Mouse (Mus musculus): ENCODE data around the gene Cs.

Cs gene

DNA sequence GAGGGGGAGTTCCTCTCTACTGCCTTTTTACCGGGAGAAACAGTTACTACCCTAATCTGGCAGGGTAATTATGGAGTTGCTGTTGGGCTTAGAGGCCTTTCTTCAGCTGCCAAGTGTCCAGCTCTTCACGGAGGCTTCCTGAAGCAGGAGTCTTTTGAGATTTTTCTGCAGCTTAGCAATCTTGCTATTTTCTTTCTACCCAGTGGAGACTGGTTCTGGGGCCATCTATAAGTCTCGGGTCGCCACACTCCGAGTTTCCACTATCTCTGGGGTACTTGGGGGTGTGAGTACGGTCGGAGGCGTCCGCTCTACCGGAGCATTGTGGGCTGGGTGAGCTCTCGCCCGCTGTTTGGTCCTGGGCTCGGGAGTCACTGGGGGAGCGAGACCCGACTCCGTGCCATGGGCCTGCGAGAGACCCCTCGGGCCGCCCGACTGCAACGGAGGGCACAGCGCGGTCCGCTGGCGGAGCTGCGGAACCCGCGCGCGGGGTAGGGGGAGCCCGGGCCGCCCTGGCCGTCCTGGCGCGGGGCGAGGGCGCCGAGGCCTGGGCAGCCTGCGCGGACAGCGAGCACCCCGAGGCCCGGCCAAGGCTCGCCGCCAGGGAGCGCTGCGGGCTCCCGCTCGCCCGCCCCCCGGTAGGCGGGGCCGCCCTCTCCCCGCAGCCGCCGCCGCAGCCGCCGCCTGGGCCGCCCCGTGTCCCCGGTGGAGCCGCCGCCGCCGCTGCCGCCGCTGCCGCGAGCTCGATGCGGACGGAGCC, 39.1 kb downstream of the Cs start, which contains the start of gene Ankrd52:
Gene Ankrd52 (plus strand): TSS at position 661 of the 757 bp plus-strand sequence.
- peak; percentile 89 for DNase-seq (ENCODE audit: low read depth)

DNA sequence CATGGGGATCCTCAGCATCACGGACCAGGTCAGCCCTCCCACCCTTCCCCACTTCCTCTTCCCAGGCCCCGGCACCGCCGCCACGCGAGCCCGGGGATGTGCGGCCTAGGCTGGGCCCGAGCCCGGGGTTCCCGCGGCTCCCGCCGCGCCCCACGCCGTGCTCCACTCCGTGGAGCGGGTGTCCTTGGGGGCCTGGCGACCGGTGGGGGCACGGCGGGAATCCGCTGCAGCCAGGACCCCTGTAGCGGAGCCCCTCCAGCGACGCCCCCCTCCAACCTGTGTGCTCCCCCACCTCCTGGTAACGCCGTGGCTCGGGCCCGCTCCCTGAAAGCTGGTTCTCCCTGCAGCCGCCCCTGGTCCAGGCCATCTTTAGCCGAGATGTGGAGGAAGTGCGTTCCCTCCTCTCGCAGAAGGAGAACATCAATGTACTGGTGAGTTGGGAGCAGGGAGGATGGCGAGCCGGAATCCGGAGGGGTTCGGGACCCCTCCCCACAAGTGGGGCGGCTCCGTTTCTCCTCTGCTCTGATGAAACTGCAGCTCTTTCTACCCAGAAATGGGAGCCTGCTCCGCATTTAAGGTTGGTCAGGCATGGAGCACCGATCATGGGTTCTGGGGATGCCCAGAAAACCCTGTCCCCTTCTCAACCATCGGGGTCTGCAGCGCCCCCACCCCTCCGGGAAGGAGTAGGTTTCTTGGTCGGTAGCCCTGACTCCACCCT, 39.8 kb downstream of the Cs start:
- no peak for DNase-seq (ENCODE audit: low read depth)

- DNase-seq (ENCODE audit: low read depth): no peak
Observed at GRCm38 (mm10) chr10:128377940-128378448, 40.5 kb downstream of the Cs start.

DNA sequence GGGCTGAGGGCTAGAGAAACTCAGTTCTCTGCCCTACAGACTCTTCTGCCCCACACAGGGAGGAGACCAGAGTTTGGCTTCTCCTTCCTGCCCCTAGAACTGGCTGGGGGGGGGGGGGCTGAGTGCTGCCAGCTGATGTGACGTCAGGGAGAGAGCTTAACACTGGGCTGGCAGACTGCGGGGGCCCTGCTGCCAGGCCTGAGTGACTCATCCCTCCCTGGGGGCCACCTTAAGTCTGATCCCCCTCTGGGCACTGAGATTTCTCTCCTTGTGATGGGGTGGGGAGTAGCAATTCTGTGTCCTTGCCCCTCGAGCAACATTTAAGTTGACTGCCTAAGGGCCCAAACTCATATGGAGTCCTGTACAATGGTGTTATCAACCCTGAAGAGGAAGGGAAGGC, 40.9 kb downstream of the Cs start:
- no peak for DNase-seq (ENCODE audit: low read depth)

- no peak for DNase-seq (ENCODE audit: low read depth)
Observed at GRCm38 (mm10) chr10:128379260-128379659, 41.7 kb downstream of the Cs start.

DNA sequence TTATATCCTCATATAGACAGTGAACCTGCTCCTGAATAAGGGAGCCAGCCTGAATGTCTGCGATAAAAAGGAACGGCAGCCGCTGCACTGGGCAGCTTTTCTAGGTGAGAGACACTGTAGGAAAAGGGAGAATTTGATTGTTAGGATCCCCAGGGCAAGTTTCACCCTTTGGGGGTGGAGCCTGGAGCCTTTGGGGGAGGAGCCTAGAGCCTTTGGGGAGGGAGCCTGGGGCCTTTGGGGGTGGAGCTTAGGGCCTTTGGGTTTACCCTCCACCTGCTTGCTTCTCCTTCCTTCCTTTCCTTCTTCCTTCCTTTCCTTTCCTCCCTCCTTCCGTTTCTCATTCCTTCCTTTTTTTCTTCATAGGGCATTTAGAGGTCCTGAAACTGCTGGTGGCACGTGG, 43.0 kb downstream of the Cs start:
- peak; percentile 72 for DNase-seq (ENCODE audit: low read depth)

DNA sequence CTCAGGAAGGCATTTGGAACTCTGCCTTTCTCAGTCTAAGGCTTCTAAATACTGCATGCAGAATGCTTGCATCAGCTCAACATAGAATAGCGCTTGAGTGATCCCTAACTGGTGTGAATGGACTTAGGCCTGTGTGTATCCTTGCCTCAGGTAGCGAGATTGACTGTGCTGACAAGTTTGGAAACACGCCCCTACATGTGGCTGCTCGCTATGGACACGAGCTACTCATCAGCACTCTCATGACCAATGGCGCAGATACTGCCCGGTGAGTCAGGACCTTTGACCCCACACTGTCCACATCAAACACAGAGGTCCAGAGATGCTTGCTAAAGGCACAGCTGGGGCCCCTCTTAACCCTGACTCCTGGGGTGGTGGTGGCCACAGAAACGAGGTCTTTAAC, 44.9 kb downstream of the Cs start:
- no peak for DNase-seq (ENCODE audit: low read depth)

GRCm38 (mm10) chr10:128385902-128386301, 48.4 kb downstream of the Cs start:
- DNase-seq (ENCODE audit: low read depth): no peak

- DNase-seq (ENCODE audit: low read depth): no peak
Observed at GRCm38 (mm10) chr10:128388941-128389340, 51.4 kb downstream of the Cs start.

- no peak for DNase-seq (ENCODE audit: low read depth)
Observed at GRCm38 (mm10) chr10:128389570-128389969, 52.0 kb downstream of the Cs start.

- no peak for DNase-seq (ENCODE audit: low read depth)
Observed at GRCm38 (mm10) chr10:128390366-128390765, 52.8 kb downstream of the Cs start.

GRCm38 (mm10) chr10:128391850-128392249, 54.3 kb downstream of the Cs start:
- DNase-seq (ENCODE audit: low read depth): no peak

- DNase-seq (ENCODE audit: low read depth): no peak
Observed at GRCm38 (mm10) chr10:128396017-128396673, 58.6 kb downstream of the Cs start.

- DNase-seq (ENCODE audit: low read depth): no peak
Observed at GRCm38 (mm10) chr10:128396716-128397264, 59.3 kb downstream of the Cs start.

- no peak for DNase-seq (ENCODE audit: low read depth)
Observed at GRCm38 (mm10) chr10:128397466-128397865, 59.9 kb downstream of the Cs start.

GRCm38 (mm10) chr10:128400338-128400737, 62.8 kb downstream of the Cs start:
- DNase-seq (ENCODE audit: low read depth): no peak

DNA sequence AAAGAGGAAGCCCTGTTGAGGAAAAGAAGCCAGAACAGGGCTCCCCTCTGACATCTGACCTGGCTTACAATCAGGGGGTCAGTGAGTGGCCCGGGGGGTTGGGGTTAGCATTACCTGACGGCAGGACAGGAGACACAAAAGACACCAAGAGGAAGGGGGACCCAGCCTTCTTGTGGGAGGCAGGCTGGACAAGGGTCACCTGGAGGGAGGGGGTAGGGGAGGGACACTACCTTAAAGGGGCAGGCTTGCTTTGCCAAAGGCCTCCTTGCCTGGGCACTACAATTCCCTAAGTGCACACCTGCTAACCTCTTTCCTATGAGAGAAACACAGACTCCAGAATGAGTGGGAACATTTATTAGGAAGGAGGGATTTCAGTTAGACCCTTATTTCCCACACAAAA, 63.5 kb downstream of the Cs start, which contains the start of gene Slc39a5:
Gene Slc39a5 (minus strand): TSS at position 174 of the 400 bp plus-strand sequence.
- no peak for DNase-seq (ENCODE audit: low read depth)

DNA sequence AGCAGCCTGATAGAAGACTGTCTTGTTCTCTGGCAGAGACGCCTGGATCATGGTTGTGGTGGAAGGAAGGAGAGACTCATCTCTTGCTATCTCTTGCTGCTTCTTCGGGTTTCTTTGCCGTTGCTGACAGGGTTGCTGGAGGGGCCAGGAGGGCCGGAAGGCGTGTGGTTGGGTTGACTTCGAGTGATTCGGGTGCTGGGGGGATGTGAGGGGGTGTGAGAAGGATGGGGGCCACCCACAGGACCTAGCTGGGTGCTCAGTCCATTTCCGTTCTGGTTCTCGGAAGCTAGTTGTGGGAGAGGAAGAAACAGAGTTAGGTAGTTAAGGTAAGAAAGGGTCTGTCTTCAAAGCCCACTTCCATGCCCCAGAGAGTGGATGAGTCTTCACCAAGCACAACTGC, 64.1 kb downstream of the Cs start:
- DNase-seq (ENCODE audit: low read depth): peak; percentile 22

- DNase-seq (ENCODE audit: low read depth): no peak
Observed at GRCm38 (mm10) chr10:128403931-128404330, 66.4 kb downstream of the Cs start.

DNA sequence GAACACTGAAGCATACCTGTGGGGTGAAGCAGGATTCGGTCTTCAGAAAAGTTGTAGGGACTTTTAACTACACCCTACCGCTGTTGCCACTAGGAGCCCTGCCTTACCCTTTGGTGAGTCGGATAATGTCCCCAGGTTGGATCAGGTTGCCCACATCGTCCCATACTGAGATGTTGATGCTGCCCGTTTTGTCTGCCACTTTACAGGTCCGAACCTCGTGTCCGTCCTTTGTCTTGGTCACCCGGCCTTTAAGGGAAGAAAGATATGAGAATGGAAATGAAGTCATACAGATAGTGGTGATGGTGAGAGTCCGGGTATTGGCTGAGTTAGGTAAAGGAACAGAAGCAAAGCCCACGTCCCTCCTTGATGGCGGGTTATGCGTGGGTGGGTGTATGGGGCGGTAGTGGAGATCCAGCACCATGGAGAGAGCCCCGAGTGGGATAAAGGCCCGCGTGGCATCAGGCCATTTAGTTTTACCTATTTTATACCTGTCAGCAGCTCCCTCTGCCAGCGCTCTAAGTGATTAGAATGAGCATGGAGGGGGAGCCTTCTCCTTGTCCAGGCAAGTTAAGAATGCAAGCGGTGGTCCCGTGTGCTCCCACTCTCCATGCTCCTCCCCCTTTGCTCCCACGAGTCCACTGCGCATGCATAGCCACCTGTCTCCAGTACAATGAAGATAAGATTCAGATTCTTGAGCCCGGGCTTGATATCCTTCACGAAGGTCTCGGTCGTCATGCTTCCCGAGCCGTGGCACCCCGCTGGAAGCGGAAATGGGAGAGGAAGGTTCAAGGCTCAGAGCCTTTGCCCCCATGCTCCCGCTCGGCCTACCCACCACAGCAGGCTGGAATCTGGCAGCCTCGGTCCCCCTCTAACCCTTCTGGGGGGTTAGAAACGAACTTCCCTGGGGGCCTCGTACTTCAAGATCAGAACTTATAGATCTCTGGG, 71.3 kb downstream of the Cs start:
- DNase-seq (ENCODE audit: low read depth): peak; percentile 58

Data from induced T-regulatory cell, adult 2 months (primary cell).